ENCODE assay signal across 17 mouse cellular contexts in the genomic region with DNA sequence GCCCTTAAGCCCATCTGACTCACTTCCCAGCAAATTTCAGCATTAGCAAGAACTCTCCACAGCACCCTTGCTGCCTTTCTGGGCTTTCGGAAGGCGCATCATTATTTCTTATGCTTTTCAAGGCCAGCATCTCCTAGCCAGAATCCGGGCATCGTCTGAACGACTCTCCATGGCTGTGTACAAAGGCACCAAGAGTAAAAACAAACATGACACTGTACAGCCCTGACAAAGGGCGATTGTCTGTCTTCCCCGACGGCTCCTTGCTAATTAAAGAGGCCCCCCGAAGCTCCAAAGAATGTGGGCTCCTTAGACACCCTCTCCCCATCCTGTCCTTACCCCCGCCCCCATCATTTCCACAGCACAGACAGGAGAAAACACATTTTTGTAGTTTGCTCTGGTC. TPM values are rescaled to one million over a fixed set of nuclear protein-coding genes. Genes with fewer than 3 reads are reported as not detected.
DNase-seq lines count a peak whose midpoint lies in the region; ATAC-seq and TF ChIP-seq lines count a peak whose summit lies in the region.
"Had no signal": no experiment of that assay in that cellular context is flagged by ENCODE, and none has a peak within 500 bp of the region (broad histone marks: within the 10 kb centered on the region; RNA-seq: fewer than 3 reads in every experiment).

No protein-coding gene starts in this region.

- peak; percentile 50; the same call in 1 of the 2 replicates for ATAC-seq in midbrain, embryonic 11.5 days (ENCODE audit: low FRiP score)
- ATAC-seq in midbrain, postnatal 0 days (ENCODE audit: low FRiP score), result no peak
- ATAC-seq in embryonic facial prominence, embryonic 13.5 days (ENCODE audit: insufficient number of reproducible peaks, insufficient read depth, low FRiP score, low TSS enrichment, low read depth), result no peak
- ATAC-seq in hindbrain, embryonic 12.5 days (ENCODE audit: low FRiP score), result peak; percentile 42
- ATAC-seq: CD4-positive, CD25-positive, alpha-beta regulatory T cell, adult 4 months had no signal

- DNase-seq in midbrain, embryonic 11.5 days (ENCODE audit: low spot score, missing footprints), result no peak
- DNase-seq in midbrain, postnatal 0 days (ENCODE audit: low spot score), result no peak
- DNase-seq in retina, postnatal 1 day, result peak; percentile 83
- no peak for DNase-seq in urinary bladder, postnatal 25 days (ENCODE audit: low spot score)
- DNase-seq in spleen, postnatal 4 days (ENCODE audit: low spot score in 2 of 2), result no peak
- DNase-seq: adrenal gland, postnatal 36 days; kidney, adult 9 months; lung, embryonic 14.5 days; right cerebral cortex, adult 18-20 months; thymus, adult 18-20 months had no signal

- no peaks in the 10 kb centered on the region for H3K4me1 ChIP-seq in midbrain, embryonic 11.5 days (ENCODE audit: control insufficient read depth, insufficient read depth, low read length)
- H3K4me1 ChIP-seq in midbrain, postnatal 0 days (ENCODE audit: insufficient read depth, low read length), result 0 out of 2 replicates have a peak, but pooled peaks cover 8% of the 10 kb centered on the region
- H3K4me1 ChIP-seq in embryonic facial prominence, embryonic 13.5 days, result peaks cover 58% of the 10 kb centered on the region
- H3K4me1 ChIP-seq in hindbrain, embryonic 12.5 days, result peaks cover 33% of the 10 kb centered on the region

- no peak overlapping the region for H3K27ac ChIP-seq in midbrain, embryonic 11.5 days (ENCODE audit: low read depth, low read length)
- no peak overlapping the region for H3K27ac ChIP-seq in midbrain, postnatal 0 days (ENCODE audit: low read depth, low read length)
- peak overlapping the region; percentile 92 for H3K27ac ChIP-seq in embryonic facial prominence, embryonic 13.5 days
- H3K27ac ChIP-seq in hindbrain, embryonic 12.5 days, result no peak overlapping the region
- H3K27ac ChIP-seq: layer of hippocampus, adult 2 months; limb, embryonic 15.5 days had no signal

- 48% methylated on average over 10 of the region's 10 CpGs for WGBS in midbrain, embryonic 11.5 days
- WGBS in midbrain, postnatal 0 days, result 34% methylated on average over 10 of the region's 10 CpGs
- 24% methylated on average over 10 of the region's 10 CpGs for WGBS in embryonic facial prominence, embryonic 13.5 days
- 15% methylated on average over 10 of the region's 10 CpGs for WGBS in hindbrain, embryonic 12.5 days

- H3K4me3 ChIP-seq in midbrain, embryonic 11.5 days (ENCODE audit: low read depth, low read length), result no peak overlapping the region
- no peak overlapping the region for H3K4me3 ChIP-seq in midbrain, postnatal 0 days (ENCODE audit: low read depth, low read length)
- no peak overlapping the region for H3K4me3 ChIP-seq in embryonic facial prominence, embryonic 13.5 days
- H3K4me3 ChIP-seq in hindbrain, embryonic 12.5 days, result no peak overlapping the region
- H3K4me3 ChIP-seq: erythroblast, embryonic 14.5 days; layer of hippocampus, adult 2 months; limb, embryonic 15.5 days; megakaryocyte, embryonic 14.5 days had no signal

- no peaks in the 10 kb centered on the region for H3K27me3 ChIP-seq in midbrain, embryonic 11.5 days (ENCODE audit: control insufficient read depth, insufficient read depth, low read length)
- no peaks in the 10 kb centered on the region for H3K27me3 ChIP-seq in midbrain, postnatal 0 days (ENCODE audit: insufficient read depth, low read length)
- no peaks in the 10 kb centered on the region for H3K27me3 ChIP-seq in embryonic facial prominence, embryonic 13.5 days
- no peaks in the 10 kb centered on the region; the same call in none of the 2 replicates for H3K27me3 ChIP-seq in hindbrain, embryonic 12.5 days

- TF ChIP-seq CTCF in midbrain, postnatal 0 days (IDR thresholded peaks at IDR 0.05), result no peak

- H3K36me3 ChIP-seq in midbrain, embryonic 11.5 days (ENCODE audit: control insufficient read depth, insufficient read depth, low read length), result no peaks in the 10 kb centered on the region
- H3K36me3 ChIP-seq in midbrain, postnatal 0 days (ENCODE audit: insufficient read depth, low read length), result no peaks in the 10 kb centered on the region
- H3K36me3 ChIP-seq in embryonic facial prominence, embryonic 13.5 days, result no peaks in the 10 kb centered on the region
- no peaks in the 10 kb centered on the region for H3K36me3 ChIP-seq in hindbrain, embryonic 12.5 days
- H3K36me3 ChIP-seq: limb, embryonic 15.5 days had no signal

- no peak overlapping the region for H3K9ac ChIP-seq in midbrain, embryonic 11.5 days (ENCODE audit: low read length)
- no peak overlapping the region for H3K9ac ChIP-seq in midbrain, postnatal 0 days (replicated peaks; ENCODE audit: low read length, poor library complexity, severe bottlenecking)
- no peak overlapping the region for H3K9ac ChIP-seq in embryonic facial prominence, embryonic 13.5 days
- no peak overlapping the region for H3K9ac ChIP-seq in hindbrain, embryonic 12.5 days
- H3K9ac ChIP-seq: limb, embryonic 15.5 days; lung, embryonic 14.5 days had no signal

- no peaks in the 10 kb centered on the region for H3K9me3 ChIP-seq in midbrain, embryonic 11.5 days (ENCODE audit: control insufficient read depth, low read length)
- no peaks in the 10 kb centered on the region for H3K9me3 ChIP-seq in midbrain, postnatal 0 days (ENCODE audit: low read length)
- H3K9me3 ChIP-seq in embryonic facial prominence, embryonic 13.5 days, result no peaks in the 10 kb centered on the region
- no peaks in the 10 kb centered on the region for H3K9me3 ChIP-seq in hindbrain, embryonic 12.5 days (replicated peaks)
- H3K9me3 ChIP-seq: limb, embryonic 15.5 days; megakaryocyte, embryonic 14.5 days had no signal

- no peak overlapping the region for H3K4me2 ChIP-seq in midbrain, embryonic 11.5 days
- H3K4me2 ChIP-seq in midbrain, postnatal 0 days (ENCODE audit: low read depth, low read length, poor library complexity, severe bottlenecking), result no peak overlapping the region
- H3K4me2 ChIP-seq in embryonic facial prominence, embryonic 13.5 days, result peak overlapping the region; percentile 31; the same call in 1 of the 2 replicates
- H3K4me2 ChIP-seq in hindbrain, embryonic 12.5 days (replicated peaks), result no peak overlapping the region
- H3K4me2 ChIP-seq: limb, embryonic 15.5 days; lung, embryonic 14.5 days had no signal

RNA-seq across cellular contexts. Expression of a gene that starts 13.4 kb away (rescaled TPM):
- polyA plus RNA-seq in midbrain, embryonic 11.5 days (2014; fragmentation: Nextera tagmentation; extraction: Ambion mirVana), result 33.1 and 35.7 TPM in 2 replicates
- total RNA-seq in midbrain, postnatal 0 days (2014; rRNA removed), result 6.9 and 18.1 TPM in 2 replicates
- polyA plus RNA-seq in midbrain, postnatal 0 days (2015; fragmentation: Nextera tagmentation; extraction: Ambion mirVana), result 11.1 and 11.9 TPM in 2 replicates
- polyA plus RNA-seq in embryonic facial prominence, embryonic 13.5 days (2015; fragmentation: Nextera tagmentation; extraction: Ambion mirVana), result 60.3 and 65.2 TPM in 2 replicates
- 31.7 and 40.8 TPM in 2 replicates for polyA plus RNA-seq in hindbrain, embryonic 12.5 days (2016; fragmentation: Nextera tagmentation; extraction: Ambion mirVana)

Comparison
In these comparisons a context has a peak if more than half of its experiments do, and no peak if none do; other contexts are left out.
1. ATAC-seq: peak in midbrain, embryonic 11.5 days (single experiment) and hindbrain, embryonic 12.5 days (single experiment); none in midbrain, postnatal 0 days (single experiment) and embryonic facial prominence, embryonic 13.5 days (single experiment).